Mouse (Mus musculus): ENCODE results near the gene Selenoh. TPM values are rescaled to one million over a fixed set of nuclear protein-coding genes. Genes with fewer than 3 reads are reported as not detected.
A peak's percentile ranks its signal among the peaks of the same experiment; 100 is the strongest.

Selenoh gene
- polyA plus RNA-seq, 1 experiment from 2014 or later: 378 TPM

GRCm38 (mm10) chr2:84638428-84639220, 31.9 kb downstream of the Selenoh start:
- Histone ChIP-seq H3K9ac (ENCODE audit: low read length) (no peak overlapping the region), H3K27me3 (ENCODE audit: control insufficient read depth, insufficient read depth, low read length) (no peaks in the 10 kb centered on the region), H3K9me3 (ENCODE audit: control insufficient read depth, low read length) (no peaks in the 10 kb centered on the region), H3K4me3 (ENCODE audit: low read depth, low read length) (no peak overlapping the region), H3K27ac (ENCODE audit: low read depth, low read length) (no peak overlapping the region), H3K36me3 (ENCODE audit: control insufficient read depth, insufficient read depth, low read length) (no peaks in the 10 kb centered on the region), H3K4me1 (ENCODE audit: control insufficient read depth, insufficient read depth, low read length) (peaks cover 27% of the 10 kb centered on the region), H3K4me2 (ENCODE audit: low read depth) (no peak overlapping the region)
- 66% methylated on average over 5 of the region's 5 CpGs for WGBS
- ATAC-seq (ENCODE audit: insufficient read depth, low FRiP score, low TSS enrichment) (no peak), DNase-seq (ENCODE audit: low spot score) (no peak)

- Histone ChIP-seq H3K27me3 (ENCODE audit: control insufficient read depth, insufficient read depth, low read length) (no peaks in the 10 kb centered on the region), H3K4me2 (ENCODE audit: low read depth) (no peak overlapping the region), H3K9ac (ENCODE audit: low read length) (no peak overlapping the region), H3K4me1 (ENCODE audit: control insufficient read depth, insufficient read depth, low read length) (peaks cover 30% of the 10 kb centered on the region), H3K36me3 (ENCODE audit: control insufficient read depth, insufficient read depth, low read length) (no peaks in the 10 kb centered on the region), H3K9me3 (ENCODE audit: control insufficient read depth, low read length) (no peaks in the 10 kb centered on the region), H3K4me3 (ENCODE audit: low read depth, low read length) (no peak overlapping the region), H3K27ac (ENCODE audit: low read depth, low read length) (no peak overlapping the region)
- ATAC-seq (ENCODE audit: insufficient read depth, low FRiP score, low TSS enrichment) (no peak), DNase-seq (ENCODE audit: low spot score) (no peak)
- 39% methylated on average over 7 of the region's 7 CpGs for WGBS
These were observed 33.0 kb downstream of the Selenoh start for GRCm38 (mm10) chr2:84637452-84638165.

GRCm38 (mm10) chr2:84636231-84636741, 34.3 kb downstream of the Selenoh start:
- H3K9ac ChIP-seq (ENCODE audit: low read length): peak overlapping the region; percentile 26; the same call in 1 of the 2 replicates
- H3K36me3 ChIP-seq (ENCODE audit: control insufficient read depth, insufficient read depth, low read length): no peaks in the 10 kb centered on the region
- peak overlapping the region; percentile 87 for H3K27ac ChIP-seq (ENCODE audit: low read depth, low read length)
- peaks cover 30% of the 10 kb centered on the region for H3K4me1 ChIP-seq (ENCODE audit: control insufficient read depth, insufficient read depth, low read length)
- ATAC-seq (ENCODE audit: insufficient read depth, low FRiP score, low TSS enrichment) (no peak), DNase-seq (ENCODE audit: low spot score) (peak; percentile 18)
- H3K4me2 ChIP-seq (ENCODE audit: low read depth): peak overlapping the region; percentile 26
- no peaks in the 10 kb centered on the region for H3K27me3 ChIP-seq (ENCODE audit: control insufficient read depth, insufficient read depth, low read length)
- no peaks in the 10 kb centered on the region for H3K9me3 ChIP-seq (ENCODE audit: control insufficient read depth, low read length)
- H3K4me3 ChIP-seq (ENCODE audit: low read depth, low read length): no peak overlapping the region
- 12% methylated on average over 8 of the region's 8 CpGs for WGBS

GRCm38 (mm10) chr2:84635611-84636010, 35.0 kb downstream of the Selenoh start:
- Histone ChIP-seq H3K4me1 (ENCODE audit: control insufficient read depth, insufficient read depth, low read length) (peaks cover 30% of the 10 kb centered on the region), H3K9me3 (ENCODE audit: control insufficient read depth, low read length) (no peaks in the 10 kb centered on the region), H3K4me2 (ENCODE audit: low read depth) (0 out of 2 replicates have a peak overlapping the region, but pooled peaks have one; percentile 3), H3K9ac (ENCODE audit: low read length) (peak overlapping the region; percentile 9; the same call in 1 of the 2 replicates), H3K4me3 (ENCODE audit: low read depth, low read length) (no peak overlapping the region), H3K27me3 (ENCODE audit: control insufficient read depth, insufficient read depth, low read length) (no peaks in the 10 kb centered on the region), H3K36me3 (ENCODE audit: control insufficient read depth, insufficient read depth, low read length) (no peaks in the 10 kb centered on the region), H3K27ac (ENCODE audit: low read depth, low read length) (peak overlapping the region; percentile 87)
- 5% methylated on average over 2 of the region's 2 CpGs for WGBS
- DNase-seq (ENCODE audit: low spot score) (peak; percentile 74), ATAC-seq (ENCODE audit: insufficient read depth, low FRiP score, low TSS enrichment) (peak; percentile 85)

GRCm38 (mm10) chr2:84634934-84635482, 35.6 kb downstream of the Selenoh start:
- ATAC-seq (ENCODE audit: insufficient read depth, low FRiP score, low TSS enrichment): no peak
- no peak overlapping the region for H3K4me2 ChIP-seq (ENCODE audit: low read depth)
- H3K27me3 ChIP-seq (ENCODE audit: control insufficient read depth, insufficient read depth, low read length): no peaks in the 10 kb centered on the region
- H3K4me1 ChIP-seq (ENCODE audit: control insufficient read depth, insufficient read depth, low read length): peaks cover 30% of the 10 kb centered on the region
- no peak overlapping the region for H3K4me3 ChIP-seq (ENCODE audit: low read depth, low read length)
- H3K36me3 ChIP-seq (ENCODE audit: control insufficient read depth, insufficient read depth, low read length): no peaks in the 10 kb centered on the region
- no peaks in the 10 kb centered on the region for H3K9me3 ChIP-seq (ENCODE audit: control insufficient read depth, low read length)
- no peak overlapping the region for H3K9ac ChIP-seq (ENCODE audit: low read length)
- 40% methylated on average over 4 of the region's 4 CpGs for WGBS
- H3K27ac ChIP-seq (ENCODE audit: low read depth, low read length): peak overlapping the region; percentile 87
- peak; percentile 24 for DNase-seq (ENCODE audit: low spot score)

- Histone ChIP-seq H3K27me3 (ENCODE audit: control insufficient read depth, insufficient read depth, low read length) (no peaks in the 10 kb centered on the region), H3K9ac (ENCODE audit: low read length) (no peak overlapping the region), H3K4me2 (ENCODE audit: low read depth) (no peak overlapping the region), H3K36me3 (ENCODE audit: control insufficient read depth, insufficient read depth, low read length) (no peaks in the 10 kb centered on the region), H3K9me3 (ENCODE audit: control insufficient read depth, low read length) (no peaks in the 10 kb centered on the region), H3K27ac (ENCODE audit: low read depth, low read length) (no peak overlapping the region), H3K4me3 (ENCODE audit: low read depth, low read length) (no peak overlapping the region), H3K4me1 (ENCODE audit: control insufficient read depth, insufficient read depth, low read length) (peaks cover 30% of the 10 kb centered on the region)
- ATAC-seq (ENCODE audit: insufficient read depth, low FRiP score, low TSS enrichment) (no peak), DNase-seq (ENCODE audit: low spot score) (no peak)
- 79% methylated on average over 4 of the region's 4 CpGs for WGBS
These were observed 36.6 kb downstream of the Selenoh start for GRCm38 (mm10) chr2:84634006-84634405.

GRCm38 (mm10) chr2:84632999-84633398, 37.6 kb downstream of the Selenoh start:
- 4% methylated on average over 3 of the region's 3 CpGs for WGBS
- no peak overlapping the region for H3K4me3 ChIP-seq (ENCODE audit: low read depth, low read length)
- H3K36me3 ChIP-seq (ENCODE audit: control insufficient read depth, insufficient read depth, low read length): no peaks in the 10 kb centered on the region
- ATAC-seq (ENCODE audit: insufficient read depth, low FRiP score, low TSS enrichment) (no peak), DNase-seq (ENCODE audit: low spot score) (peak; percentile 14)
- no peak overlapping the region for H3K4me2 ChIP-seq (ENCODE audit: low read depth)
- peaks cover 30% of the 10 kb centered on the region for H3K4me1 ChIP-seq (ENCODE audit: control insufficient read depth, insufficient read depth, low read length)
- H3K27me3 ChIP-seq (ENCODE audit: control insufficient read depth, insufficient read depth, low read length): no peaks in the 10 kb centered on the region
- no peak overlapping the region for H3K9ac ChIP-seq (ENCODE audit: low read length)
- no peak overlapping the region for H3K27ac ChIP-seq (ENCODE audit: low read depth, low read length)
- no peaks in the 10 kb centered on the region for H3K9me3 ChIP-seq (ENCODE audit: control insufficient read depth, low read length)

- ATAC-seq (ENCODE audit: insufficient read depth, low FRiP score, low TSS enrichment) (no peak), DNase-seq (ENCODE audit: low spot score) (no peak)
- no peak overlapping the region for H3K27ac ChIP-seq (ENCODE audit: low read depth, low read length)
- whole genome bisulfite sequencing: 100% methylated on average over 1 of the region's 1 CpGs
- no peaks in the 10 kb centered on the region for H3K36me3 ChIP-seq (ENCODE audit: control insufficient read depth, insufficient read depth, low read length)
- H3K4me3 ChIP-seq (ENCODE audit: low read depth, low read length): no peak overlapping the region
- H3K9me3 ChIP-seq (ENCODE audit: control insufficient read depth, low read length): no peaks in the 10 kb centered on the region
- H3K27me3 ChIP-seq (ENCODE audit: control insufficient read depth, insufficient read depth, low read length): no peaks in the 10 kb centered on the region
- H3K4me2 ChIP-seq (ENCODE audit: low read depth): no peak overlapping the region
- H3K9ac ChIP-seq (ENCODE audit: low read length): no peak overlapping the region
- H3K4me1 ChIP-seq (ENCODE audit: control insufficient read depth, insufficient read depth, low read length): peaks cover 23% of the 10 kb centered on the region
These were observed 38.6 kb downstream of the Selenoh start for GRCm38 (mm10) chr2:84632001-84632400.
